Mouse (Mus musculus) E14TG2a.4 (cell line): ENCODE results near the gene Acox2.

Experiments used
- CTCF ChIP-seq: conservative IDR thresholded peaks from 2 replicates; pipeline ENCODE4 v1.5.1; 2014; ENCODE audit warnings: low read length
- NANOG ChIP-seq: IDR thresholded peaks from 2 replicates; pipeline ENCODE4 v1.6.1; 2014; ENCODE audit warnings: borderline replicate concordance, low read length, mixed read lengths

DNA sequence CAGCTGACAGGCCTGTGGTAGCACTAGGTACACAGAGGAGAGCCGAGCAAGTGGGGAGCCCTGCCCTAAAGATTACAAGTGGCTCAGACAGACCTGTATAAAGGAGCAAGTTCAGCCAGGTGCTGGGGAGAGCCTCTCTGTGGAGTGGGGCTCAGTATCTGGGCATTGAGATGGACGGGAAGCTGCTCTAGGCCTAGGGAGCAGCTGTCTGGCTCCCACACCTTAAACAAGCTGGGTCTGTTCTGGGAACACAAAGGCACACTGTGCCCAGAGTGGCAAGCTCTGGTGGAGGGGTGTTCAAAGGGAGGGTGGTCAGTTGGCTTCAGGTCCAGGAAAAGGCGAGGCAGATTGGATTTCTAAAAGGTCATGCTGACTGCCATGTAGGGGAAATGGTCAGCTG is 45.9 kb upstream of the Acox2 start:
- no peak for TF ChIP-seq CTCF
- no peak for TF ChIP-seq NANOG
